Comparison of ENCODE assay signal across 27 mouse cellular contexts in the genomic region with DNA sequence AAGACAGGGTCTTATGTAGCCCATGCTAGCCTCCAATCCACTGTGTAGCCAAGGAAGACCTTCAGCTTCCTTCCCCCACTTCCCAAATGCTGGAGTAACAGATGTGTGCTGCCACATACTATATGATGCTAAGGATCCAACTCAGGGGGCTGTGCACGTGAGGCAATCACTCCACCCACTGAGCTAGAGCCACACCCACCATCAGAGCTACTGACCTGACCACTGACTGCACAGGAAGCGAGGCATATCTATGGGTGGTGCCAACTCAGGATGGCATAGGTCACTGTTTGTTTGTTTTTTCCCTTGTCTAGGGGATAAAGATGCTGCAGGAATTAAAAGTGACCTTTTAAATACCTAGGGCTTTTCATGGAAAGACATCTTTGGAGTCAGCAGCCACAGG.
A peak's percentile ranks its signal among the peaks of the same experiment; 100 is the strongest.
DNase-seq lines count a peak whose midpoint lies in the region; ATAC-seq lines count a peak whose summit lies in the region.
"Had no signal": no experiment of that assay in that cellular context is flagged by ENCODE, and none has a peak within 500 bp of the region (broad histone marks: within the 10 kb centered on the region; RNA-seq: fewer than 3 reads in every experiment).

No protein-coding gene starts in this region.

- H3K9ac ChIP-seq in hindbrain, embryonic 12.5 days, result no peak overlapping the region
- H3K9ac ChIP-seq in hindbrain, embryonic 13.5 days, result no peak overlapping the region
- no peak overlapping the region for H3K9ac ChIP-seq in liver, embryonic 15.5 days
- H3K9ac ChIP-seq: embryonic facial prominence, embryonic 15.5 days; heart, embryonic 12.5 days; lung, embryonic 14.5 days; midbrain, embryonic 13.5 days; neural tube, embryonic 13.5 days had no signal

- 0 out of 2 replicates have a peak overlapping the region, but pooled peaks have one; percentile 7 for H3K27ac ChIP-seq in hindbrain, embryonic 12.5 days
- H3K27ac ChIP-seq in hindbrain, embryonic 13.5 days, result no peak overlapping the region
- peak overlapping the region; percentile 71 for H3K27ac ChIP-seq in liver, embryonic 15.5 days (replicated peaks)
- H3K27ac ChIP-seq: embryonic facial prominence, embryonic 10.5 days; embryonic facial prominence, embryonic 15.5 days; midbrain, embryonic 13.5 days; neural tube, embryonic 13.5 days; stomach, postnatal 0 days had no signal

- no peaks in the 10 kb centered on the region for H3K36me3 ChIP-seq in hindbrain, embryonic 12.5 days
- no peaks in the 10 kb centered on the region for H3K36me3 ChIP-seq in hindbrain, embryonic 13.5 days
- no peaks in the 10 kb centered on the region for H3K36me3 ChIP-seq in liver, embryonic 15.5 days (replicated peaks)
- H3K36me3 ChIP-seq: embryonic facial prominence, embryonic 10.5 days; embryonic facial prominence, embryonic 15.5 days; heart, embryonic 12.5 days; midbrain, embryonic 13.5 days; neural tube, embryonic 13.5 days had no signal

- H3K4me3 ChIP-seq in hindbrain, embryonic 12.5 days, result no peak overlapping the region
- H3K4me3 ChIP-seq in hindbrain, embryonic 13.5 days, result no peak overlapping the region
- no peak overlapping the region for H3K4me3 ChIP-seq in liver, embryonic 15.5 days (replicated peaks)
- H3K4me3 ChIP-seq: embryonic facial prominence, embryonic 10.5 days; embryonic facial prominence, embryonic 15.5 days; heart, embryonic 12.5 days; midbrain, embryonic 13.5 days; neural tube, embryonic 13.5 days had no signal

- H3K9me3 ChIP-seq in hindbrain, embryonic 12.5 days (replicated peaks), result no peaks in the 10 kb centered on the region
- H3K9me3 ChIP-seq in hindbrain, embryonic 13.5 days, result no peaks in the 10 kb centered on the region
- no peaks in the 10 kb centered on the region for H3K9me3 ChIP-seq in liver, embryonic 15.5 days (replicated peaks)
- H3K9me3 ChIP-seq: embryonic facial prominence, embryonic 10.5 days; embryonic facial prominence, embryonic 15.5 days; heart, embryonic 12.5 days; midbrain, embryonic 13.5 days; neural tube, embryonic 13.5 days had no signal

- H3K27me3 ChIP-seq in hindbrain, embryonic 12.5 days, result 0 out of 2 replicates have a peak, but pooled peaks cover 4% of the 10 kb centered on the region
- H3K27me3 ChIP-seq in hindbrain, embryonic 13.5 days, result 0 out of 2 replicates have a peak, but pooled peaks cover 4% of the 10 kb centered on the region
- H3K27me3 ChIP-seq in liver, embryonic 15.5 days, result no peaks in the 10 kb centered on the region; the same call in 1 of the 2 replicates
- H3K27me3 ChIP-seq: midbrain, embryonic 13.5 days had no signal

- WGBS in hindbrain, embryonic 12.5 days, result 38% methylated on average over 2 of the region's 2 CpGs
- WGBS in hindbrain, embryonic 13.5 days, result 33% methylated on average over 2 of the region's 2 CpGs
- 10% methylated on average over 2 of the region's 2 CpGs for WGBS in liver, embryonic 15.5 days (ENCODE audit: insufficient replicate concordance)

- peaks cover 14% of the 10 kb centered on the region; the same call in 1 of the 2 replicates for H3K4me1 ChIP-seq in hindbrain, embryonic 12.5 days
- peaks cover 35% of the 10 kb centered on the region for H3K4me1 ChIP-seq in hindbrain, embryonic 13.5 days (replicated peaks)
- peaks cover 40% of the 10 kb centered on the region for H3K4me1 ChIP-seq in liver, embryonic 15.5 days (replicated peaks)

- peak; percentile 22 for DNase-seq in c-Kit-negative CD71-positive TER-119-positive erythroid progenitor cells, embryonic 14.5 days (ENCODE audit: low read depth, low spot score)
- DNase-seq in cerebellum, adult 11-12 months, result no peak
- DNase-seq in layer of hippocampus, adult 9-11 months, result no peak
- no peak for DNase-seq in cerebellum, adult 8-10 months
- DNase-seq: cerebellum, adult 9-10 months; gastrocnemius, postnatal 25 days; heart, adult 18-20 months; kidney, adult 18-20 months; kidney, postnatal 36 days; layer of hippocampus, postnatal 36 days; left cerebral cortex, postnatal 4 days; lung, embryonic 14.5 days; lung, postnatal 14 days; thymus, adult 18-20 months; thymus, postnatal 25 days had no signal

- ATAC-seq in hindbrain, embryonic 12.5 days (ENCODE audit: low FRiP score), result no peak
- ATAC-seq in hindbrain, embryonic 13.5 days (ENCODE audit: low FRiP score), result no peak
- ATAC-seq in erythroid progenitor cell, adult 5-6 weeks (replicated peaks; ENCODE audit: low FRiP score, poor library complexity, severe bottlenecking), result peak; percentile 87
- ATAC-seq in liver, embryonic 15.5 days (ENCODE audit: insufficient read depth), result peak; percentile 77
- ATAC-seq: forebrain, embryonic 14.5 days; hindbrain, embryonic 16.5 days; midbrain, embryonic 13.5 days had no signal

- no peak overlapping the region for H3K4me2 ChIP-seq in hindbrain, embryonic 12.5 days (replicated peaks)
- H3K4me2 ChIP-seq in hindbrain, embryonic 13.5 days, result no peak overlapping the region
- H3K4me2 ChIP-seq in liver, embryonic 15.5 days, result peak overlapping the region; percentile 39
- H3K4me2 ChIP-seq: embryonic facial prominence, embryonic 15.5 days; heart, embryonic 12.5 days; lung, embryonic 14.5 days; midbrain, embryonic 13.5 days; neural tube, embryonic 13.5 days had no signal

Comparison
In these comparisons a context has a peak if more than half of its experiments do, and no peak if none do; other contexts are left out.
1. ATAC-seq: peak in erythroid progenitor cell, adult 5-6 weeks (single experiment) and liver, embryonic 15.5 days (single experiment); none in hindbrain, embryonic 12.5 days (single experiment) and hindbrain, embryonic 13.5 days (single experiment).